Mouse (Mus musculus) erythroblast, embryonic 14.5 days (primary cell): Measurements from ENCODE around the gene Gnao1.

Experiments used
- GATA1 ChIP-seq: IDR thresholded peaks from 2 replicates; pipeline ENCODE4 v1.6.1; 2012; ENCODE audit warnings: low read length, inconsistent platforms, mixed read lengths
- TAL1 ChIP-seq: IDR thresholded peaks from 3 replicates; pipeline ENCODE4 v1.6.1; 2012; ENCODE audit warnings: low read length, inconsistent platforms, mixed read lengths

DNA sequence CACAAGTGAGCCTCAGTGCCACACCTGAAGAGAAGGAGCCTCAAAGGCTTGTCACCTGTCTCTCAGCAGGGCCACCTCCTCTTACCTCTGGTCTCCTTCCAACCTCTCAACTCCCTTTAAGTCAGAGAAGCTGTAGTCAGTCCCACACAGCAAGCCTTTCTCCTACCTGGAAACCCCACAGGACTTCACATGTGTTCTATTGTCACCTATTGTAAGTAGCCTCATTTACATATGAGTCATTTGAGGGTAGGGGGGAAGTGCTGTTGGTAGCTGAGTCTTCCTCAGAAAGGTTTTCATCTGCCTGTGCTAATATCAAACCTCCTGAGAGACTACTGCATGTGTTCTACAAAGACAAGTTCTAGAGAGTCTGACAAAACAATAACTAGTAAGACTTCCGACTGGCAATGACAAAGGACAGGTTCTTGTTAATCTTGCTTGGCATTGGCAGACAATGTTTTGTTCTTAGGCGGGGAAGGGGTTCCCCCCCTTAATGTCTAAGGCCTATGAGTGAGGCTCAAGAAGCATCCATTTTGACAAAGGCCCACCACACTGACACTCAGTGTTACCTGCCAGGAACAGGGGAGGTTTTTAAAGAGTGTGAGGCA is 200.4 kb downstream of the Gnao1 start:
- TF ChIP-seq TAL1 (no peak), GATA1 (no peak)
